Mouse (Mus musculus): ENCODE results near the gene Lrmda.

Gene Lrmda

GRCm38 (mm10) chr14:22814811-22815345 lies 795.4 kb downstream of the Lrmda start:
- DNase-seq (ENCODE audit: extremely low read depth, low read depth, low spot score), result no peak

DNA sequence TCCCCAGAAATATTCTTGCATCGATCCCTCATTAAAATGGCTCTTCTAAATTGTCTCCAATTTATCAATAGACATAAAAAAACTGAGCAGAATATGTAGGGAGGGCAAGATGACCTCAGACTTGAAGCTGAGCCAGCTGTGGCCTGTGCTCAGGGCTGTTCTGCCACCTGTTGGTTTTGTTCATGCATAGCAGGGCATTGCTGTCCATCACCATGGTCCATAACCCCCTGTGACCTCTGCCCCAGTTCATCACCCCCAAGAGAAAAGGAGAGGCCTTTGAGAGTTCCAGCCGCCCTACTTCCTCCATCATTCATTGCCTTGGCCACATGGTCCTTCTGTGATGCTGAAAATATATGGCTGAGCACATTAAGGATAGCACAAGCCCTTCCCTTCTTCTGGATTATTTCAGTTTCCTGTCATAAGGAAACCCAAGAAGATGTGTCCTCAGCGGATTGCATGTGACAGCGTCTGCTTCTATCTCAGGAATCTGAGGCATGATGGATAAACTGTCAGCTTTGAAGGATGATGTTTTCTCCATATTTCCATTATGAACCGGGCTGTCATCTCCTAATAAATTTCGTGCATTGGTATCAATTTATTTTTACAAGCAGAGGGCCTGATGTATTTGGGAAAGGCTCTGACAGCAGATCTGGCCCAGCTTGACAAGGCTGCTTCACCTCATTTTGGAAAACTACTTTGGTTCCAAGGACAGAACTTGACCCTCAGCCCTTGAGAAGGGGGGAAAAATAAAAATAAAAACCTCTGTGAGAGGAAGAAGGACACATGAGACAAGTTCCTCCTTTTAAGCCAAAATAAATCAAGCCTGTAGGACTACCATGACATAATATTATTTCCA lies 798.1 kb downstream of the Lrmda start:
- no peak for DNase-seq (ENCODE audit: extremely low read depth, low read depth, low spot score)

DNA sequence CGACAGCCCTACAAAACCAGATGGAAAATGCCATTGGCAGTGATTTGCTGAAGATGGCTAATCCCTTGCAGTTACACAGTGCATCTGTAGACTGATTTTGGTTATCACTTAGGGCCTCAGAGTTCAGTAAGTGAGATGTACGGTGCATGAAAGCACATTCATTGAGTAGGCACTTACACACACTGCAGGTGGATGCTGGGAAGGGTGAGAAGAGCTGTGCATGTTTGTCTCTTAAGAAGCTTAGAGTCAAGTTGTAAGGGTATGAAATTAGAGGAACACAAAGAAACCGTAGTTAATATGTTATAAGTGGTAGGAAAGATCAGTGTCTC lies 798.7 kb downstream of the Lrmda start:
- DNase-seq (ENCODE audit: extremely low read depth, low read depth, low spot score), result no peak

GRCm38 (mm10) chr14:22822942-22823341 lies 803.4 kb downstream of the Lrmda start:
- no peak for DNase-seq (ENCODE audit: extremely low read depth, low read depth, low spot score)

- DNase-seq (ENCODE audit: extremely low read depth, low read depth, low spot score), result no peak
These were observed 807.3 kb downstream of the Lrmda start for GRCm38 (mm10) chr14:22826825-22827224.

DNA sequence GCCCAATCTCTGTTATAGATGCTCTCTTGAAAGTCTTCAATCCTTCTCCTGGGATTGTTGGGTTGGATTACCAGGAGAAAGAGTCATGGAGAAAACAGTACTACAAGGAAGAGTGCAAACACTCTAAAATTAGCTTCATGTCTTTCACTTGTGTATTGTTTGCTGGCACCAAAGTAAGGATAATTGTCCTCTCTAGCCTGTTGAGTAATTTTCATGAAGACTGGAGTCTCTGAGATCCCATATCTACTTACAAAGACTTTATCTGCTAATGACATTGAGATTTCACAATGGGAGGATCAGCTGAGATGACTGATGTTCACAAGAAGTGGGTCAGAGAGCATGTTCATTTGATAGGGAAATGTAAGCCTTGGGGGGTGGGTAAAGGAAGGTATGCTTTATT lies 817.5 kb downstream of the Lrmda start:
- DNase-seq (ENCODE audit: extremely low read depth, low read depth, low spot score), result no peak

DNA sequence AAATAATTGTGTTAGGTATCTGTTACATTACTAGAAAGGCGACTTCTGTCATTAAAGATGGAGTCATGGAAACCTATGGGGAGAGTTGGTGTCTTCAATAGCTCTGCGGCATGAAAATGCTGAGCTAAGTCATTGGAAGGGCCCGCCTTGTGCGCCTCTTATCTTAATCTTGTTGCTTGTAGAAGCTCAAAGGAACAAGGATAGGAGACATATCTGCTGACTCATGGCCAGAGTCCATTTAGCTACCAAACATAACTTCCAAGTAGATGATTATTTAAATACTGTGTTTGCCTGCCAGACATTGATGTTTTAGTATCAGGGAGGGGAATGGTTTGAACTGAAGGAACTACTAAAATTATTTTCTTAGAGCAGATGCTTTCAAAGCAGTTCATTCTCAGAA lies 821.6 kb downstream of the Lrmda start:
- DNase-seq (ENCODE audit: extremely low read depth, low read depth, low spot score), result no peak

DNA sequence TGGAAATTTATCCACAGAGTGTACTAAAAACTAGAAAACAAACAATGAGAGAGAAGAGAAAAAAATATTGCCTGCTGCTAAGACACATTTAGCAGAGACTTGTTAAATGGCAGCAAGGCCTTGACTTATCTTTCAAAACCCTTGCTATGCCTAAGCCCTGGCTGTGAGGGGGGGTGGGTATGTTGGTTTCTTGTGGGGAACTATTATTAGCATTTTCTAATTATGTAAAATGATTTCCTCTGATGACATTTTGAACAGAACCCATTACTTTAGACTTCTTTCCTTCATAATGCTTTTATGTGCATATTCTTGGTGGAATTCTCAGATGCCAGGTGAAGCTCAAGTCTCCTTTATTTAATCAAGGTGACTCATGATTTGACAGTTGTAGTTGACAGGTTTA lies 824.5 kb downstream of the Lrmda start:
- DNase-seq (ENCODE audit: extremely low read depth, low read depth, low spot score), result no peak

DNA sequence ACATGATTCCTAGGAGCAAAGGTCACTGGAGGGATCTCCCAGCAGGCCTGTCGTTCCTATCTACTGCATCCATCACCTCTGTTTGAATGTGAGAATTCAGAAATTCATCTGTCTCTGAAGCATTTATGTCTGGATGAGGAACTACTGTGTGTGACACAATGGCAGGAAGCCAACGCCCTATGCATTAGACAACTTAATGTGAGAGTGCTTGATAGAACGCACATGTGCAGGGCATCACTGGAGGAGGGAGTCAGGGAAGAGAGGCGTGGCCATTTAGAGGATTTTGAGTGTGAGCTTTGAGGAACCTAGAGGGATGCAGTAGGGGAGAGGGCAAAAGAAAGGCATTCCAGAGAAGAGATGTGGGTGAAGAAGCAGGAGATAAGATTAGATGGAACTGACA lies 825.9 kb downstream of the Lrmda start:
- no peak for DNase-seq (ENCODE audit: extremely low read depth, low read depth, low spot score)

- DNase-seq (ENCODE audit: extremely low read depth, low read depth, low spot score), result no peak
These were observed 827.7 kb downstream of the Lrmda start for GRCm38 (mm10) chr14:22847011-22847786.

- no peak for DNase-seq (ENCODE audit: extremely low read depth, low read depth, low spot score)
These were observed 829.6 kb downstream of the Lrmda start for GRCm38 (mm10) chr14:22849108-22849507.

DNA sequence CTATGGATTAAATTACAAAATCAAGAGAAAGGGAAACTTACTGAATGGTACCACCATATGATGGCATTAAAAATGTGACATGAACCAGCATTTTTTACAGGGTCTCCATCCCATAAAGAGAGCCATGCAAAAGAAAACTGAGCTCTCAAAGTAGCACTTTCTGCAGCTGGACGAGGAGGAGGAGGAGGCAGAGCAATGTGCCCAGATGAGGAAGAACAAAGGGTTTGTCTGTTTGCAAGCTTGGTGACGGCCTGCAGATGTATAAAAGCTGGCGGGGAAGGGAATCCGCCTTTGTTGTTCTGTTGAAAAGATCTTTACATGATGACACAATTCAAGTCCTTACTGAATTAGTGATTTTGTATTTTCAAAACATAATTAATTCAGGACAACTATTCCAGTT lies 841.1 kb downstream of the Lrmda start:
- no peak for DNase-seq (ENCODE audit: extremely low read depth, low read depth, low spot score)

- DNase-seq (ENCODE audit: extremely low read depth, low read depth, low spot score), result no peak
These were observed 844.6 kb downstream of the Lrmda start for GRCm38 (mm10) chr14:22864132-22864531.

- no peak for DNase-seq (ENCODE audit: extremely low read depth, low read depth, low spot score)
These were observed 855.1 kb downstream of the Lrmda start for GRCm38 (mm10) chr14:22874584-22874983.

GRCm38 (mm10) chr14:22887182-22887581 lies 867.7 kb downstream of the Lrmda start:
- DNase-seq (ENCODE audit: extremely low read depth, low read depth, low spot score), result no peak

- no peak for DNase-seq (ENCODE audit: extremely low read depth, low read depth, low spot score)
These were observed 879.8 kb downstream of the Lrmda start for GRCm38 (mm10) chr14:22899312-22899711.

DNA sequence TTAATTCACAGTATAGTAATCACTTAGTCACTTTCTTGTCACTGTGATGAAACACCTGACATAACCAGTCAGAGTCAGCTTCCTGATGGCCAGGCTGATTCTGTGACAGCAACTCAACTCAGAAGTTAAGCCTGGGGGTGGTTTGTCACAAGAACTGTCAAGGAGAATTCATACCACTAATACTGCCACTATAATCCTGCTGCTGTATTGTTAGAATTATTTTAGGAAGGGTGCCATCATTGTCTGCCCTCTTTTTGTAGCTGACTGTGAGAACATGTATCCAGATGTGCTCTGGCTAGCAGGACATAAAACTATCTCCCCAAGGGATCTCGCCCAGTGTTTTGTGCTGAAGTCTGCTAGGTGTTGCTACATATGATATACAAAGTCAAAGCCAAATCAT lies 882.6 kb downstream of the Lrmda start:
- DNase-seq (ENCODE audit: extremely low read depth, low read depth, low spot score), result peak; percentile 82

GRCm38 (mm10) chr14:22902914-22903313 lies 883.4 kb downstream of the Lrmda start:
- DNase-seq (ENCODE audit: extremely low read depth, low read depth, low spot score), result no peak

DNA sequence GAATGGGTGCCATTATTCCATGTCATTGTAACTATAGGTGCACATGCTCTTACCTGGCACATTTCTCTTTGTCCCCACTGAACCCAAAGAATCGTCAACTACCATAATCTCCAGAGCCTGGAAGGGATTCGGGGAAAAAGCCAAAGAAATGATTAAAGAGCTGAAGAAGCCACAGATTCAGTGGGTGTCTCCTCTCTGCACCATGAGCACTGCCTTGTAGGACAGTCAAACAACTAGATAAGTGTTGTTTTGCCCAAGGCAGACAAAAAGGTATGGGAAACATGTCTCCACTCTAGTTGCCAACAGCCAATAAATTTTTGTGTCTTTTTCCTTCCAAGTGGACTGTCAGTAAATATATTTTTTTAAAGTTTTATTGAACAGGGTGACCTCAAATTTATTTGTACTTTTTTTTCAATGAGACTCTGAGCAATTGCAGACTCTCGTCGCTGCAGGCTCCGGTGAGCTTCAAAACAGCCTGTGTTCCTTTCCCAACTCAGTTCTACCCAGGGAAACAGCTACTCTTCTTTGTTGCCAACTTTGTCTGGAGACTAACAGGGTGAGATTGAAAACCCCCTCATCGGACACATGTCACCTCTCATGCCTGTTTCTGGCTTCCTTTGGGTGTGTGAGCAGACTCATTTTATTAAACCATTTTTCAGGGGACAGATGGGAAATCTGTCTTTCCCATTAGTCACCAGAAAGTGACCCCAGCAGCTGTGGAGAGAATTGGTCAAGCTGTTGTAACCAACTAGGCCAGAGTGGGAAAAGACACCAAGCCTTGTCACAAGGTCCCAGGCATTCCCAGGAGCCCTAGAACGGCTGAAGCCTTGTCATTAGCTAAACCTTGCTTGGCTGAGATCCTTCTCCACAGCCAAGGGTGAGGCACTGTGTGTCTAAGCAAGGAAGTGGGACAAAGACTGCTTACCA lies 886.5 kb downstream of the Lrmda start:
- DNase-seq (ENCODE audit: extremely low read depth, low read depth, low spot score), result no peak

- DNase-seq (ENCODE audit: extremely low read depth, low read depth, low spot score), result no peak
These were observed 887.2 kb downstream of the Lrmda start for GRCm38 (mm10) chr14:22906716-22907115.

DNA sequence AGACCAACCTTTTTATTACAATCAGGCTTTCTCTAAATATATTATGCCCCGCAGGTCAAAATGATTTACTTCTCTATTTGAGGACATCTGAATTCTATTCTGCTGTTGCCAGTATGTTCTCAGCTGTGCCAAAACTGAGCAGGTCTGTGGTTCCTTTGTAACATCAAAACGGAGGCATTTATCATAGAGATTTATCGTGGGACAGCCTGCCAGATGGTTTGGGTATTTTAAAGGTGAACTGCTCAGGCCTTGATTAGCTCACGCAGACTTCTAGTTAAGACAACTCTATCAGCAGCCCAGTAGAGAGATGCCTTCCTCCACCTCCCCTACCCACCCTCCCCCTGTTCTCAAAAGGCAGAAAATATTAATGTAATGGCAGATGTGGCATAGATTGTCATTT lies 887.7 kb downstream of the Lrmda start:
- DNase-seq (ENCODE audit: extremely low read depth, low read depth, low spot score), result no peak
